Mouse (Mus musculus) midbrain, embryonic 14.5 days (tissue): ENCODE measurements around the gene S100a6. TPM values are rescaled to one million over a fixed set of nuclear protein-coding genes. Genes with fewer than 3 reads are reported as not detected.

Experiments used
- ATAC-seq: fragments of 200-750 bp; cut with Nextera tagmentation; 2 replicates; pipeline ENCODE4 v1.8.0; 2017; ENCODE audit warnings: moderate number of reproducible peaks, moderate library complexity; ENCODE audit not compliant: low FRiP score, low TSS enrichment
- DNase-seq: peaks from one replicate; pipeline ENCODE4 v3.0.0-alpha.2; 2015
- H3K27ac ChIP-seq: fragments of 300-500 bp; sonication (generic); replicated peaks from 2 replicates; pipeline ENCODE4 v1.5.1; 2014; ENCODE audit warnings: mild to moderate bottlenecking, low read depth, low read length, moderate library complexity
- H3K27me3 ChIP-seq: fragments of 300-500 bp; sonication (generic); 2 replicates; pipeline ENCODE4 v1.6.1; 2014; ENCODE audit warnings: low read length, control low read depth, mixed read lengths; ENCODE audit not compliant: control insufficient read depth, insufficient read depth
- H3K36me3 ChIP-seq: fragments of 300-500 bp; sonication (generic); 2 replicates; pipeline ENCODE4 v1.6.1; 2014; ENCODE audit warnings: low read length, control low read depth; ENCODE audit not compliant: control insufficient read depth, insufficient read depth
- H3K4me1 ChIP-seq: fragments of 300-500 bp; sonication (generic); 2 replicates; pipeline ENCODE4 v1.6.1; 2014; ENCODE audit warnings: mild to moderate bottlenecking, antibody characterized with exemption, low read length, control low read depth; ENCODE audit not compliant: control insufficient read depth, insufficient read depth
- H3K4me2 ChIP-seq: fragments of 300-500 bp; sonication (generic); 2 replicates; pipeline ENCODE4 v1.6.1; 2014; ENCODE audit warnings: mild to moderate bottlenecking, low read length, moderate library complexity
- H3K4me3 ChIP-seq: fragments of 300-500 bp; sonication (generic); replicated peaks from 2 replicates; pipeline ENCODE4 v1.5.1; 2014; ENCODE audit warnings: low read depth, low read length
- H3K9ac ChIP-seq: fragments of 300-500 bp; sonication (generic); replicated peaks from 2 replicates; pipeline ENCODE4 v1.6.1; 2014; ENCODE audit warnings: mild to moderate bottlenecking, low read length, moderate library complexity
- H3K9me3 ChIP-seq: fragments of 300-500 bp; sonication (generic); 2 replicates; pipeline ENCODE4 v1.6.1; 2016; ENCODE audit warnings: low read length, control low read depth, mixed read lengths; ENCODE audit not compliant: control insufficient read depth
- WGBS: fragments of 180-500 bp; shearing (Covaris S2); extraction: QIAGEN DNeasy Blood & Tissue Kit; methylation state at CpG from one replicate; pipeline ENCODE4 v1.1.7; 2014; 5-methylcytosine and 5-hydroxymethylcytosine counted together
- polyA plus RNA-seq: library from polyadenylated mRNA; unstranded; fragments of >200 nt; fragmentation: Nextera tagmentation; extraction: Ambion mirVana; gene quantifications from 2 replicates; pipeline ENCODE4 v1.2.1, GENCODE M21; 2014

The S100a6 gene
- polyA plus RNA-seq: 4.6 and 32.0 TPM in 2 replicates

DNA sequence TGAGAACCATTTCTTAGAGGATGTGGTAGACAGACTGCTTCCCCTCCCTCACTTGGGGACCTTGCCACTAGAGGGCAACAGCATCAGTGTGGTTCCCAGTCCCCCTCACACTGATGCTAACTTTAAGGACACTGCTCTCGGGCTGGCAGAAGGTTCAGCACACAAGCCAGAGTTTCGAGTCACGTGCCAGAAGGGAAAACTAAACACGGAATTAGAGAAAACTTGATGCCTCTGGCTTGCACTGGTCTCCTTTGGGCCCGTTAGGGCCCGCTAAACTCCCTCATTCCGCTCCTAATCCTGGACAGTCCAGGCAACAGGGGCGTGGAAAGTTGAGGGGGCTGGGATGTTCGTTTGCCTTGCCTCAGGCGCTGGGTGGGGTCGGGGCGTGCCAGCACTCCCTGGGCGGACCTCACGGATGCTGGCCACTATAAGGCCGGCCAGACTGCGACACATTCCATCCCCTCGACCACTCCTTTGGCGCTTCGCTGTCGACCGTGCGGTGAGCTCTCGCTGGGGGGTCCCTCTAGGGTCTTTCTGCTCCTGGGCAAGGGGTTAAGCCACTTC lies at the start of gene S100a6:
S100a6 (plus strand) TSS at position 155 of the 564 bp plus-strand sequence.
- Histone ChIP-seq H3K9me3 (no peaks in the 10 kb centered on the region; the same call in 1 of the 2 replicates), H3K4me1 (peaks cover 7% of the 10 kb centered on the region), H3K36me3 (no peaks in the 10 kb centered on the region), H3K4me2 (peak within 1 kb of the TSS; percentile 59), H3K9ac (no peak within 1 kb of the TSS), H3K27me3 (no peaks in the 10 kb centered on the region), H3K4me3 (peak within 1 kb of the TSS; percentile 26), H3K27ac (no peak within 1 kb of the TSS)
- ATAC-seq (peak; percentile 56), DNase-seq (peak; percentile 73)
- WGBS: under 1% methylated on average over 23 of the region's 23 CpGs

DNA sequence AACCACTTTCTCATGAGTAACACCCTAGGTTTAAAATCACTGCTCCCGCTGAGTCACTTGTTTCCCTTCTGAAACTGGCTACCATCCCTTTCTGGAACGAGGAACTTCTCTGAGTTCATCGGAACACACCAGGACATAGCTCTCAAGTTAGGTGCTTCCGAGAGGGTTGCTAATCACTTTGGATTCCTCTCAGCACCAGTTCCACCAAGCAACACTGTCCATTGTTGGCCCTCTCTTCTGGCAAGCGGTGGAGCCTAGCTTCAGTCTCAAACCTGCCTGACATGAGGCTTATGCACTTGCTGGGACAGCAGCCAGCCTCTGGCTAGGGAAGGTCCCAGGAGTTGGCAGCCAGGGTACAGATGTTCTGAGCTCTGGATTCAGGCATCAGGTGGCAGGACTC lies 38.0 kb upstream of the S100a6 start:
- Histone ChIP-seq H3K4me1 (no peaks in the 10 kb centered on the region), H3K9me3 (no peaks in the 10 kb centered on the region), H3K27me3 (no peaks in the 10 kb centered on the region), H3K9ac (no peak overlapping the region), H3K36me3 (no peaks in the 10 kb centered on the region), H3K4me3 (no peak overlapping the region), H3K27ac (no peak overlapping the region), H3K4me2 (no peak overlapping the region)
- no peak for ATAC-seq
- 86% methylated on average over 5 of the region's 5 CpGs for WGBS
- no peak for DNase-seq

DNA sequence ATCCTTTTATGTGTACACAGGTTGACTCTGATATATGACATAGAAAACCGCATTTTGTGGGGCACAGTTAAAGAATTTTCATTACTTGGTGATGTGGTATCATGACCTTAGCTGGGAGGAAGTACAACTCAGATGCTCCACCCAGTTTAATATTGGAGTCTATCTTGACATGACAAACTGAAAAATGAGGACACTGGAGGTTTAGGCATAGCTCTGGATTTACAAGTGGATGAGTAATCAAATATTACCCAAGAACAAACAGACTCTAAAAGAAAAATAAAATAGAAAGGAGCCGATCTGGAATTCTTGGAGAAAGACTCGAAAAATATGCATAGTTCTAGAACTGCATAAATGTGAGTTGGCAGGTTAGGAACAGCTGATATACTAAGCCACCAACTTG lies 37.4 kb upstream of the S100a6 start:
- no peak for ATAC-seq
- H3K27me3 ChIP-seq: no peaks in the 10 kb centered on the region
- H3K4me1 ChIP-seq: no peaks in the 10 kb centered on the region
- 89% methylated on average over 3 of the region's 3 CpGs for WGBS
- H3K27ac ChIP-seq: no peak overlapping the region
- no peaks in the 10 kb centered on the region for H3K9me3 ChIP-seq
- no peaks in the 10 kb centered on the region for H3K36me3 ChIP-seq
- H3K4me3 ChIP-seq: no peak overlapping the region
- no peak overlapping the region for H3K4me2 ChIP-seq
- no peak for DNase-seq
- no peak overlapping the region for H3K9ac ChIP-seq

DNA sequence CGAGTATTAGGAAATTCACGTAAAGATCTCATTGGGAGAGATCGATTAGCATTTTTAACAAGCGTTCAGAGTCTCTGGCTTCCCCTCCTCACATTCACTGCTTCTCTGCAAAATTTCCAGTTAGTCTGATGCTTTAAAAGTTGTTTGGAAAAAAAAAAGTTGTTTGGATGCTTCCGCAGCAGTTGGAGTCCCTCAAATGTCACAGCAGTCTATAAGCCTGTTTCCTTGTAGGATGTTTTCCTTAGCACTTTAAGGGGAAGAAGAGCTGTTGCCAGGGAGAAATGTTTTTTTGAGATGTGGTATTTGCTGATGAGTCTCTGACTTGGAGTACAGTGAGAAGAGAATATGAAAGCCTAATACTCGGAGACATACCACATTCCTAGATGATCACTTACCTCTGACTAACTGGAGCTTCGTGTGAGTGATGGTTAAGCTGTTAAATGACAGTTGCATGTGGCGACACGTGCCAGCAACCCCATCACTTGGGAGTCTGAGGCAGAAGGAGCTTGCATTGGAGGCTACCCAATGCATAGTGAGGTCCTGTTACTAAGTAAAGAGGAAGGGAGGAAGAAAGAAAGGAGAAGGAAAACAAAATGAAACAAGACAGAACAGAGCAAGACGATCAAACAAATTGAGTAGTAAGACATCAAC lies 36.2 kb upstream of the S100a6 start:
- ATAC-seq: no peak
- Histone ChIP-seq H3K9ac (no peak overlapping the region), H3K9me3 (no peaks in the 10 kb centered on the region), H3K36me3 (no peaks in the 10 kb centered on the region), H3K4me3 (no peak overlapping the region), H3K4me2 (no peak overlapping the region), H3K27me3 (no peaks in the 10 kb centered on the region), H3K4me1 (no peaks in the 10 kb centered on the region), H3K27ac (no peak overlapping the region)
- 74% methylated on average over 10 of the region's 10 CpGs for WGBS
- no peak for DNase-seq

DNA sequence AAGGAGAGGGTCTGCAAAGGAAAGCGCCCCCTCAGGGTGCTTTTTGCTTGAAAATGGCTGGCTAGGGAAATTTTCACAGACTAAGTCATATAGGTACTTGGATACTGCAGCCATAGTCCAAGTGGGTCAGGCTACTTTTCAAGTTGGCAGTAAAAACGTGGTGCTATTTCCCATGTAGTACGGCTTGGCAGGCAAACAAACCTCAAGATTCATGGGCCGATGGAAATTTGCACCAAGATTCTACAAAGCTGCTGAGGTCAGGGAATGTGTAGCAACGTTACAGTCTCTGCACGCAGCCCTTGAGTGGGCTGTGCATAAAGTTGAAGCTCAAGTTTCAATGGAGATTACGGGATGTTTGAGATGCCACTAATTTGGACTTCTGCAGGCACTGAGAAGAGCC lies 33.2 kb upstream of the S100a6 start:
- Histone ChIP-seq H3K4me1 (no peaks in the 10 kb centered on the region), H3K4me2 (no peak overlapping the region), H3K27me3 (no peaks in the 10 kb centered on the region), H3K4me3 (no peak overlapping the region), H3K27ac (no peak overlapping the region), H3K36me3 (no peaks in the 10 kb centered on the region), H3K9ac (no peak overlapping the region), H3K9me3 (no peaks in the 10 kb centered on the region)
- no peak for ATAC-seq
- 85% methylated on average over 7 of the region's 7 CpGs for WGBS
- DNase-seq: no peak

DNA sequence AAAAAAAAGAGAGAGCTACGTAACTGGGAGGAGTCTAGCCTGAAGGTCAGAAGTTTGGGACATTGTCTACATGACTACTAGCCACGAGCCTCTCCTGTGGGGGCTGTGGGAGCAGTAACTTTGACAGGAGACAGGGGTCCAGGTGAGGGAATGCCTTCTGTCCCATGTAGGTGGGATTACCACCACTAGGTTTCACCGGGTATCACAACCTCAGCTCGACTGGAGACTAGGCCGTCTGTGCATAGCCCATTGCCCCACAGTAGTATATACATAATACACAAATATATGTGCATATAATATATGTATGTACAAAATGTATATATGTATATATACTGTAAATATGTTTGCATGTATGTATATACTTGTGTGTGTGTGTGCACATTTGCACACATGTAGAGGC lies 31.5 kb upstream of the S100a6 start:
- ATAC-seq (no peak), DNase-seq (no peak)
- no peaks in the 10 kb centered on the region for H3K9me3 ChIP-seq
- WGBS: 96% methylated on average over 5 of the region's 5 CpGs
- no peak overlapping the region for H3K4me2 ChIP-seq
- H3K36me3 ChIP-seq: no peaks in the 10 kb centered on the region
- no peak overlapping the region for H3K9ac ChIP-seq
- H3K4me3 ChIP-seq: no peak overlapping the region
- no peak overlapping the region for H3K27ac ChIP-seq
- H3K27me3 ChIP-seq: no peaks in the 10 kb centered on the region
- H3K4me1 ChIP-seq: no peaks in the 10 kb centered on the region

DNA sequence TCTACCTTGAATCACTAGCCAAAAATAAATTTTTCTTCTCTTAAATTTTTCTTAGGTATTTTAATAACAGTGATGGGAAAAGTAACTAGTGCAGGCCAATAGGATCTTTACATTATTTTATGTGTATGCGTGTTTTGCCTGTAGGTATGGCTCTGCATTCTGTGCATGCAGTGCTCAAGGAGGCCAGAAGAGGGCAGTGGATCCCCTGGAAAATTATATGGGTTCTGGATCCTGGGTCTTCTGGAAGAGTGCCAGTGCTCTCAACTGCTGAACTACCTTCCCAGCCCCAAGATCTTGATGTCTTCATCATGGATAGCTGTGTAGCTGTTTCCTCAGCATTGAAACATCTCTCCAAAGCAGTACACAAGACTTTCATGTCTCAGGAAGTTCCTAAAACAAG lies 30.5 kb upstream of the S100a6 start:
- H3K27ac ChIP-seq: no peak overlapping the region
- DNase-seq: no peak
- H3K4me2 ChIP-seq: no peak overlapping the region
- ATAC-seq: no peak
- H3K4me1 ChIP-seq: no peaks in the 10 kb centered on the region
- H3K27me3 ChIP-seq: no peaks in the 10 kb centered on the region
- H3K9ac ChIP-seq: no peak overlapping the region
- H3K4me3 ChIP-seq: no peak overlapping the region
- no peaks in the 10 kb centered on the region for H3K36me3 ChIP-seq
- H3K9me3 ChIP-seq: no peaks in the 10 kb centered on the region
- 93% methylated on average over 1 of the region's 1 CpGs for WGBS

DNA sequence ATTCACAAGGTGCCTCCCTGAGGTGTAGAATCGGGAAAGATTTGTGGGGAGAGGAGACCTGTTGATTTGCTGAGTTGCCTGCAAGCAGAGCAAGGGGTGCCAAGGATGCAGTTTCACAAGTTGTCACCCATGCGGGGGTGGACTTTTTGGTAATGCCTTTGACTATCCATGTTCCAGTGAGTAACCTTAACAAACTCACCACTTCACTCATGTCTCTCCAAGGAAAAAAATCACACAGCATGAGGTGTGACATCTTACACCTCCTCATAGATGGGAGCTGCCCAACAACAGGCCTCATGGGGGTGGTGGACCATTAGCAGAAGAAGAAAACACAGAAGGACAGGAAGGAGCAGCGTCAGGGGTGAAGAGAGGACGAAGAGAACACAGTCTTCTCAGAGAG lies 30.1 kb upstream of the S100a6 start:
- Histone ChIP-seq H3K9me3 (no peaks in the 10 kb centered on the region), H3K27me3 (no peaks in the 10 kb centered on the region), H3K9ac (no peak overlapping the region), H3K27ac (no peak overlapping the region), H3K36me3 (no peaks in the 10 kb centered on the region), H3K4me3 (no peak overlapping the region), H3K4me1 (no peaks in the 10 kb centered on the region), H3K4me2 (no peak overlapping the region)
- ATAC-seq: no peak
- no peak for DNase-seq
- WGBS: 95% methylated on average over 4 of the region's 4 CpGs

DNA sequence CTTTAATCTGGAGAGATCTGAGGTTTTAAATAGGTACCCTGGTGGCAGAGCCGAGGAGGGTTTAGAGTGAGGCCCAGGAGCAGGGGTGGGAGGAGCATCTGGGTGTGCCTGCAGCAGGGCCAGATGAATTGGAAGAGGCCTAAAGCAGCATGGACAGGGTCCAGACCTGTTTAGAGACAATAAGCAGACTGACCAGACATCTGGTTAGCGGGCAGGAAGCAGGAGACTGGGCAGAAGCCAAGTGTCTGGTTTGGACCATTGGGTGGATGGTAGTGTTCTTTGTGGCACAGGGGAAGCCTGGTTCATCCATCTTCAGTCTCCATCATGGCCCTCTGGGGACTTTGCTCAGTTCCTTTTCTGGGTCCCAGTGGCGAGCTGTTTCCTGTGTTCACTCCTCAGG lies 28.8 kb upstream of the S100a6 start:
- Histone ChIP-seq H3K36me3 (no peaks in the 10 kb centered on the region), H3K27ac (no peak overlapping the region), H3K4me2 (no peak overlapping the region), H3K4me3 (no peak overlapping the region), H3K4me1 (no peaks in the 10 kb centered on the region), H3K27me3 (no peaks in the 10 kb centered on the region), H3K9me3 (no peaks in the 10 kb centered on the region), H3K9ac (no peak overlapping the region)
- WGBS: 41% methylated on average over 3 of the region's 3 CpGs
- DNase-seq (no peak), ATAC-seq (no peak)
